Mouse (Mus musculus): Measurements from ENCODE around the gene Harbi1. TPM values are rescaled to one million over a fixed set of nuclear protein-coding genes. Genes with fewer than 3 reads are reported as not detected.

Gene Harbi1
- polyA plus RNA-seq, 1 experiment = 3.8 TPM

DNA sequence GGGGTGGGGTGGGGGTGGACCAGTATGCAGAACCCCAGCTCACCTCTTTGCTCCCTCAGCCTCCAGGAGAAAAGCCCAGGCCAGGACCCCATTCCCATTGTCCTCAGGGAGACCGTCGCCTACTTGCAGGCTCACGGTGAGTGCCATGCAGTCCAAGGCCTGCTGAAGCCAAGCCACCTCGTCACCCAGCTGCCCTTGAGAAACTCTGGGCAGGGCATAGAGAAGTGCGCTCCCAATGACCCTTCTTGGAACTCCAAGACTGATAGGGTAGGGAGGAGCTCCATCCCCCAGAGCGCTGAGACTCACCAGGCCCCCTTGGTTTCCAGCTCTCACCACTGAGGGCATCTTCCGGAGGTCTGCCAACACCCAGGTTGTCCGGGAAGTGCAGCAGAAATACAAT lies 41.3 kb upstream of the Harbi1 start:
- Histone ChIP-seq H3K36me3 (ENCODE audit: control insufficient read depth, insufficient read depth) (peaks cover 79% of the 10 kb centered on the region), H3K79me3 (ENCODE audit: low read depth) (no peaks in the 10 kb centered on the region), H3K79me2 (ENCODE audit: control insufficient read depth, insufficient read depth) (no peaks in the 10 kb centered on the region), H3K4me3 (ENCODE audit: insufficient read depth, poor library complexity, severe bottlenecking) (no peak overlapping the region), H3ac (ENCODE audit: control insufficient read depth, insufficient read length, low read depth) (no peak overlapping the region), H3K27me3 (ENCODE audit: control insufficient read depth, insufficient read depth, insufficient read length) (no peaks in the 10 kb centered on the region)
- TF ChIP-seq USF1 (IDR thresholded peaks at IDR 0.05; ENCODE audit: low read depth) = no peak
- TF ChIP-seq MAX (IDR thresholded peaks at IDR 0.05) = no peak

DNA sequence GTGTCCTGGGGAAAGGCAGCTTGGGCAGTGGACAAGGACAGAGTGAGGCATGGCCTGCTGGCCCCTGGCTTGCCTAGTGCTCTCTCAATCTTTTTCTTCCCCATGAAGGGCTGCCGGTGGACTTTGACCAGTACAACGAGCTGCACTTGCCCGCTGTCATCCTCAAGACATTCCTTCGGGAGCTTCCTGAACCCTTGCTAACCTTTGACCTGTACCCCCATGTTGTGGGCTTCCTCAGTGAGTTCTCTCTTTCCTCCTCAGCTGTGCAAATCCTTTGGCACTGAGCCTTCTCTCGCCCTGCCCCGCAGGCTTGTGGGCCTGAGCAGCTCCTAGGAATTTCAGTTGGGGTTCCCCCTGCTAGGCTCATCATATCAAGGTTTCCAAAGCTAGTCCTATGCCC lies 40.6 kb upstream of the Harbi1 start:
- TF ChIP-seq CEBPB (IDR thresholded peaks at IDR 0.05; ENCODE audit: low read depth) = no peak
- Histone ChIP-seq H3ac (ENCODE audit: control insufficient read depth, insufficient read length, low read depth) (no peak overlapping the region), H3K27me3 (ENCODE audit: control insufficient read depth, insufficient read depth, insufficient read length) (no peaks in the 10 kb centered on the region), H3K79me2 (ENCODE audit: control insufficient read depth, insufficient read depth) (no peaks in the 10 kb centered on the region), H3K79me3 (ENCODE audit: low read depth) (no peaks in the 10 kb centered on the region), H3K36me3 (ENCODE audit: control insufficient read depth, insufficient read depth) (peaks cover 78% of the 10 kb centered on the region), H3K4me3 (ENCODE audit: insufficient read depth, poor library complexity, severe bottlenecking) (no peak overlapping the region)

DNA sequence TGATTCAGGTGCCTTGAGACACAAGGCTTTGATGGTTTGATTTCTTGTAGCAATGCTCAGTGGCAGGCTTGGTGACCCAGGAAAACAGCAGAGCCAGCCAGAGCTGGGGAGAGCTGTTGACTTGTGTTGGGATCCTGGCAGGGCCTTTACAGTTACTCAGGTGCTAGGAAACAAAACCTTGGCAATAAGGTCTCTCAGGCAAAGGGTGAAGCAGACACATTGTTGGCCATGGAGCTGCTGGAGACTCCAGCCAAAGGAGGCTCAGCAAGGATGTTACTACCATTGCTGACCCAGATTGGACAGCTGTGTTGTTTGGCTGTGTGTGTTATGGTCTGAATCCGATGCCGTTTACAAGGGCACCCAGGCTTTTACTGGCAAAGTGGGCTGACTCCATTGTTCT lies 37.1 kb upstream of the Harbi1 start:
- H3K36me3 ChIP-seq (ENCODE audit: control insufficient read depth, insufficient read depth) = peaks cover 79% of the 10 kb centered on the region

DNA sequence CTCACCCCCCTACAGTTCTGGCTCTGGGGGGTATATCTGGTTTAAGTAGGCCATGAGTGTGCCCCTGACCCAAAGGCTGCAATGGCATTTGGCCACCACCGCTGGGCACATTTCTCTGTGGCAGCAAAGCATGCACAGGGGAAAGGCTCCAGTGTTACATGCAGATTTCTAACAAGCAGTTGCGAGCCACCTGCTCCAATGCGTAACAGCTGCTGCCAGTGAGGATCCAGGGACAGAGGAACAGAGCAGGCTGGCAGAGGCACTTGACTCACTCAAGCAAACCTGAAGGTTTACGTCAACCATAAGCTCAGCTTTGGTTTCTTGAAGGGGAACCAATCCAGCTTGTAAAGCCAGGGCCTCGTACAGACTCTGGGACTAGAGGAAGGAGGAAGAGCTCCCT lies 35.8 kb upstream of the Harbi1 start:
- no peak overlapping the region for H3ac ChIP-seq (ENCODE audit: control insufficient read depth, insufficient read length, low read depth)
- H3K4me3 ChIP-seq (ENCODE audit: insufficient read depth, poor library complexity, severe bottlenecking) = no peak overlapping the region
- TF ChIP-seq MYOG (IDR thresholded peaks at IDR 0.05; ENCODE audit: control insufficient read depth, extremely low read depth, insufficient read length) (no peak), MAX (IDR thresholded peaks at IDR 0.05) (no peak), MYOD1 (IDR thresholded peaks at IDR 0.05; ENCODE audit: control insufficient read depth, insufficient read length, low read depth) (no peak), FOSL1 (IDR thresholded peaks at IDR 0.05; ENCODE audit: insufficient read depth, low read length, poor library complexity, severe bottlenecking) (no peak), CEBPB (IDR thresholded peaks at IDR 0.05; ENCODE audit: low read depth) (no peak), USF1 (IDR thresholded peaks at IDR 0.05; ENCODE audit: low read depth) (no peak), CTCF (IDR thresholded peaks at IDR 0.05; ENCODE audit: control insufficient read depth, insufficient read depth, insufficient read length) (no peak)
- peaks cover 69% of the 10 kb centered on the region for H3K36me3 ChIP-seq (ENCODE audit: control insufficient read depth, insufficient read depth)
- no peaks in the 10 kb centered on the region for H3K79me3 ChIP-seq (ENCODE audit: low read depth)
- no peaks in the 10 kb centered on the region for H3K79me2 ChIP-seq (ENCODE audit: control insufficient read depth, insufficient read depth)
- no peaks in the 10 kb centered on the region for H3K27me3 ChIP-seq (ENCODE audit: control insufficient read depth, insufficient read depth, insufficient read length)

More for the DNA sequence above, 37.1 kb upstream of the Harbi1 start:
- no peak overlapping the region for H3ac ChIP-seq (ENCODE audit: control insufficient read depth, insufficient read length, low read depth)
- no peaks in the 10 kb centered on the region for H3K27me3 ChIP-seq (ENCODE audit: control insufficient read depth, insufficient read depth, insufficient read length)
- no peak overlapping the region for H3K4me3 ChIP-seq (ENCODE audit: insufficient read depth, poor library complexity, severe bottlenecking)
- TF ChIP-seq USF1 (IDR thresholded peaks at IDR 0.05; ENCODE audit: low read depth) (no peak), CEBPB (IDR thresholded peaks at IDR 0.05; ENCODE audit: low read depth) (no peak), FOSL1 (IDR thresholded peaks at IDR 0.05; ENCODE audit: insufficient read depth, low read length, poor library complexity, severe bottlenecking) (no peak), MAX (IDR thresholded peaks at IDR 0.05) (no peak), CTCF (IDR thresholded peaks at IDR 0.05; ENCODE audit: control insufficient read depth, insufficient read depth, insufficient read length) (no peak), MYOG (IDR thresholded peaks at IDR 0.05; ENCODE audit: control insufficient read depth, extremely low read depth, insufficient read length) (no peak), MYOD1 (IDR thresholded peaks at IDR 0.05; ENCODE audit: control insufficient read depth, insufficient read length, low read depth) (no peak)
- no peaks in the 10 kb centered on the region for H3K79me2 ChIP-seq (ENCODE audit: control insufficient read depth, insufficient read depth)
- H3K79me3 ChIP-seq (ENCODE audit: low read depth) = no peaks in the 10 kb centered on the region

DNA sequence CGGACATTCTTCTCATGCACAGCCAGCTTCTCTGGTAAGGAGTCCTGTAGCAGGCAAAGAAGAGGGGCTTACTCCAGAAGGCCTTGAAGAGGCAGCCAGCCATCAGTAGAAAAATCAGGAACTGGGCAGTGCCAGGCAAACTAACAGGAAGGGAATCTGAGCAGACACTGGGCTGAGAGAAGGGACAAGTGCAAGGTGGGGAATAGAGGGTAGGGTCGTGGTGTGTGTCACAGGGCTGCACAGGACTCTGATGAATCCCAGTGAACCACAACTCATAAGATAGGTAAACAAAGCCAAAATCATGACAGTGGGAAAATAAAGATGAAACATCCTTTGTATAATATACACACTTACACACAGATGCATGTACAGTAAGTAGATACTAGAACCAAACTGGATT lies 34.2 kb upstream of the Harbi1 start:
- H3K79me2 ChIP-seq (ENCODE audit: control insufficient read depth, insufficient read depth) = no peaks in the 10 kb centered on the region
- no peaks in the 10 kb centered on the region for H3K79me3 ChIP-seq (ENCODE audit: low read depth)
- H3ac ChIP-seq (ENCODE audit: control insufficient read depth, insufficient read length, low read depth) = no peak overlapping the region
- TF ChIP-seq FOSL1 (IDR thresholded peaks at IDR 0.05; ENCODE audit: insufficient read depth, low read length, poor library complexity, severe bottlenecking) = no peak
- H3K36me3 ChIP-seq (ENCODE audit: control insufficient read depth, insufficient read depth) = peaks cover 63% of the 10 kb centered on the region
- no peaks in the 10 kb centered on the region for H3K27me3 ChIP-seq (ENCODE audit: control insufficient read depth, insufficient read depth, insufficient read length)
- no peak overlapping the region for H3K4me3 ChIP-seq (ENCODE audit: insufficient read depth, poor library complexity, severe bottlenecking)

DNA sequence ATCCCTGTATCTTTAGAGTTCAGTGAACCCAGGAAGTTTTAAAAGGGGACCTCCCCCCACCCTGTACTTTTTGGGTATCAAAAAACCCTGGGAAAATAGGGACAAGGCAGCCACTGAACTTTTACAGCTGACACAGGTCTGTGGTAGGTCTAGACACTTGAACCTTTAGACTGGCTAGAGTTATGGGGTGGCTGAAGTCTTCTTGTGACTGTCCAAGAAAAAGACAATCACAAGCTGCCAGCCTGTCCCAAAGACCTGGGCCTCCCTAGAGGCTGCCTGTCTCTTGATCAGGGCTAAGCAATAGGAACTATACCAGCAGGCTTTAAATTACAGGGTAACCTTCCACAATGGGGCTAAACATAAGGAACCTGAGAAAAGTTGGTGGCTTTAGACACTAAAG lies 33.7 kb upstream of the Harbi1 start:
- H3K79me3 ChIP-seq (ENCODE audit: low read depth) = no peaks in the 10 kb centered on the region
- no peaks in the 10 kb centered on the region for H3K79me2 ChIP-seq (ENCODE audit: control insufficient read depth, insufficient read depth)
- TF ChIP-seq FOSL1 (IDR thresholded peaks at IDR 0.05; ENCODE audit: insufficient read depth, low read length, poor library complexity, severe bottlenecking) (no peak), CTCF (IDR thresholded peaks at IDR 0.05; ENCODE audit: control insufficient read depth, insufficient read depth, insufficient read length) (no peak), MAX (IDR thresholded peaks at IDR 0.05) (no peak), CEBPB (IDR thresholded peaks at IDR 0.05; ENCODE audit: low read depth) (no peak), MYOG (IDR thresholded peaks at IDR 0.05; ENCODE audit: control insufficient read depth, extremely low read depth, insufficient read length) (no peak), USF1 (IDR thresholded peaks at IDR 0.05; ENCODE audit: low read depth) (no peak), MYOD1 (IDR thresholded peaks at IDR 0.05; ENCODE audit: control insufficient read depth, insufficient read length, low read depth) (no peak)
- H3K27me3 ChIP-seq (ENCODE audit: control insufficient read depth, insufficient read depth, insufficient read length) = no peaks in the 10 kb centered on the region
- no peak overlapping the region for H3K4me3 ChIP-seq (ENCODE audit: insufficient read depth, poor library complexity, severe bottlenecking)
- H3ac ChIP-seq (ENCODE audit: control insufficient read depth, insufficient read length, low read depth) = no peak overlapping the region
- peaks cover 57% of the 10 kb centered on the region for H3K36me3 ChIP-seq (ENCODE audit: control insufficient read depth, insufficient read depth)
